Mouse (Mus musculus): ENCODE data around the gene Cytl1. TPM values are rescaled to one million over a fixed set of nuclear protein-coding genes. Genes with fewer than 3 reads are reported as not detected.

Cytl1 gene
- 1 to 10 TPM in 1 of 2 experiments, not detected in 1; 1.1 TPM for total RNA-seq (2021)
- long read RNA-seq, experiment 1 = 0 reads
- long read RNA-seq, experiment 2, partial matches to known transcripts = 0 of 1 reads
- long read RNA-seq, experiment 2, other reads (novel, unspliced or antisense) = 0 of 1 reads

GRCm38 (mm10) chr5:37735224-37735623 is at the start of gene Cytl1:
Gene Cytl1, plus strand, starts transcription at chr5:37735519.
- no peak for DNase-seq (ENCODE audit: low spot score in 2 of 2)

GRCm38 (mm10) chr5:37692759-37693158 is 42.6 kb upstream of the Cytl1 start:
- DNase-seq (ENCODE audit: low spot score in 2 of 2) = no peak

GRCm38 (mm10) chr5:37695773-37696172 is 39.5 kb upstream of the Cytl1 start:
- no peak for DNase-seq (ENCODE audit: low spot score in 2 of 2)

- no peak for DNase-seq (ENCODE audit: low spot score in 2 of 2)
Observed at GRCm38 (mm10) chr5:37697286-37697685, 38.0 kb upstream of the Cytl1 start.

GRCm38 (mm10) chr5:37699757-37700156 is 35.6 kb upstream of the Cytl1 start:
- no peak for DNase-seq (ENCODE audit: low spot score in 2 of 2)

GRCm38 (mm10) chr5:37704962-37705361 is 30.4 kb upstream of the Cytl1 start:
- DNase-seq (ENCODE audit: low spot score in 2 of 2) = no peak

GRCm38 (mm10) chr5:37708124-37708523 is 27.2 kb upstream of the Cytl1 start:
- no peak for DNase-seq (ENCODE audit: low spot score in 2 of 2)

- DNase-seq (ENCODE audit: low spot score in 2 of 2) = no peak
Observed at GRCm38 (mm10) chr5:37709257-37709904, 25.9 kb upstream of the Cytl1 start.

- peak in 1 of 2 experiments; percentile 16 for DNase-seq (ENCODE audit: low spot score in 2 of 2)
Observed at GRCm38 (mm10) chr5:37716505-37717372, 18.6 kb upstream of the Cytl1 start, which contains the start of gene Stk32b. Gene Stk32b, minus strand, starts transcription at chr5:37717171.

- peak in 1 of 2 experiments; percentile 29 for DNase-seq (ENCODE audit: low spot score in 2 of 2)
Observed at GRCm38 (mm10) chr5:37717384-37717963, 17.8 kb upstream of the Cytl1 start.

GRCm38 (mm10) chr5:37720670-37721069 is 14.6 kb upstream of the Cytl1 start:
- DNase-seq (ENCODE audit: low spot score in 2 of 2) = no peak

- no peak for DNase-seq (ENCODE audit: low spot score in 2 of 2)
Observed at GRCm38 (mm10) chr5:37725220-37725886, 10.0 kb upstream of the Cytl1 start.

- no peak for DNase-seq (ENCODE audit: low spot score in 2 of 2)
Observed at GRCm38 (mm10) chr5:37730781-37731180, 4.5 kb upstream of the Cytl1 start.

- DNase-seq (ENCODE audit: low spot score in 2 of 2) = no peak
Observed at GRCm38 (mm10) chr5:37736213-37736612, 894 bp downstream of the Cytl1 start.

- no peak for DNase-seq (ENCODE audit: low spot score in 2 of 2)
Observed at GRCm38 (mm10) chr5:37743889-37744707, 8.8 kb downstream of the Cytl1 start.

- peak; percentile 32 to 69 for DNase-seq (ENCODE audit: low spot score in 2 of 2)
Observed at GRCm38 (mm10) chr5:37752027-37752967, 17.0 kb downstream of the Cytl1 start.

GRCm38 (mm10) chr5:37753366-37753765 is 18.0 kb downstream of the Cytl1 start:
- no peak for DNase-seq (ENCODE audit: low spot score in 2 of 2)

- DNase-seq (ENCODE audit: low spot score in 2 of 2) = no peak
Observed at GRCm38 (mm10) chr5:37762046-37762445, 26.7 kb downstream of the Cytl1 start.

GRCm38 (mm10) chr5:37765851-37766250 is 30.5 kb downstream of the Cytl1 start:
- no peak for DNase-seq (ENCODE audit: low spot score in 2 of 2)
